Mouse (Mus musculus): Measurements from ENCODE around the gene Ccdc88c. TPM values are rescaled to one million over a fixed set of nuclear protein-coding genes. Genes with fewer than 3 reads are reported as not detected.

Ccdc88c gene
- total and polyA plus RNA-seq, 3 experiments, result 3.6 to 5.4 (median 5.2) TPM

- TF ChIP-seq CTCF (IDR thresholded peaks at IDR 0.05) (no peak), EP300 (IDR thresholded peaks at IDR 0.05; ENCODE audit: insufficient read depth, low read depth, low read length) (no peak), POLR2A (IDR thresholded peaks at IDR 0.05; ENCODE audit: insufficient read depth, low read depth, low read length) (no peak)
- H3K4me1 ChIP-seq (ENCODE audit: control insufficient read depth, insufficient read depth, low read length), result peaks cover 36% of the 10 kb centered on the region
- H3K79me2 ChIP-seq (replicated peaks; ENCODE audit: control insufficient read depth, insufficient read depth, low read length), result no peaks in the 10 kb centered on the region
- intact Hi-C loops (cut with DNase I), result no loop called here
- peak in 1 of 2 experiments; percentile 40 for DNase-seq
- H3K36me3 ChIP-seq (ENCODE audit: control insufficient read depth, insufficient read depth, low read length), result no peaks in the 10 kb centered on the region; the same call in 1 of the 2 replicates
- no peak overlapping the region for H3K9ac ChIP-seq (ENCODE audit: low read depth, low read length)
- 38% methylated on average over 10 of the region's 10 CpGs for WGBS
- no peak overlapping the region for H3K4me3 ChIP-seq
- H3K27ac ChIP-seq, result peak overlapping the region; percentile 40; the same call in 1 of the 2 replicates
- no peaks in the 10 kb centered on the region for H3K27me3 ChIP-seq (ENCODE audit: control insufficient read depth, insufficient read depth, low read length)
These were observed 20.8 kb downstream of the Ccdc88c start for GRCm38 (mm10) chr12:101007968-101008481.

GRCm38 (mm10) chr12:101007427-101007826 is 21.4 kb downstream of the Ccdc88c start:
- intact Hi-C loops (cut with DNase I), result no loop called here
- Histone ChIP-seq H3K27me3 (ENCODE audit: control insufficient read depth, insufficient read depth, low read length) (no peaks in the 10 kb centered on the region), H3K4me3 (peak overlapping the region; percentile 9; the same call in 1 of the 2 replicates), H3K4me1 (ENCODE audit: control insufficient read depth, insufficient read depth, low read length) (peaks cover 31% of the 10 kb centered on the region), H3K9ac (ENCODE audit: low read depth, low read length) (no peak overlapping the region), H3K27ac (peak overlapping the region; percentile 40; the same call in 1 of the 2 replicates), H3K79me2 (replicated peaks; ENCODE audit: control insufficient read depth, insufficient read depth, low read length) (no peaks in the 10 kb centered on the region), H3K36me3 (ENCODE audit: control insufficient read depth, insufficient read depth, low read length) (no peaks in the 10 kb centered on the region; the same call in 1 of the 2 replicates)
- no peak for DNase-seq
- no peak for TF ChIP-seq EP300 (IDR thresholded peaks at IDR 0.05; ENCODE audit: insufficient read depth, low read depth, low read length)
- TF ChIP-seq POLR2A (IDR thresholded peaks at IDR 0.05; ENCODE audit: insufficient read depth, low read depth, low read length), result no peak
- no peak for TF ChIP-seq CTCF (IDR thresholded peaks at IDR 0.05)
- WGBS, result 49% methylated on average over 9 of the region's 9 CpGs

- H3K9ac ChIP-seq (ENCODE audit: low read depth, low read length), result no peak overlapping the region
- WGBS, result 78% methylated on average over 12 of the region's 12 CpGs
- H3K79me2 ChIP-seq (replicated peaks; ENCODE audit: control insufficient read depth, insufficient read depth, low read length), result no peaks in the 10 kb centered on the region; the same call in 1 of the 2 replicates
- H3K4me3 ChIP-seq, result no peak overlapping the region
- H3K4me1 ChIP-seq (ENCODE audit: control insufficient read depth, insufficient read depth, low read length), result peaks cover 28% of the 10 kb centered on the region
- intact Hi-C loops (cut with DNase I), result no loop called here
- TF ChIP-seq CTCF (IDR thresholded peaks at IDR 0.05), result no peak
- no peak for TF ChIP-seq POLR2A (IDR thresholded peaks at IDR 0.05; ENCODE audit: insufficient read depth, low read depth, low read length)
- TF ChIP-seq EP300 (IDR thresholded peaks at IDR 0.05; ENCODE audit: insufficient read depth, low read depth, low read length), result no peak
- no peaks in the 10 kb centered on the region for H3K27me3 ChIP-seq (ENCODE audit: control insufficient read depth, insufficient read depth, low read length)
- H3K27ac ChIP-seq, result peak overlapping the region; percentile 40; the same call in 1 of the 2 replicates
- H3K36me3 ChIP-seq (ENCODE audit: control insufficient read depth, insufficient read depth, low read length), result no peaks in the 10 kb centered on the region; the same call in 1 of the 2 replicates
- no peak for DNase-seq
These were observed 23.0 kb downstream of the Ccdc88c start for GRCm38 (mm10) chr12:101005665-101006420.

- Histone ChIP-seq H3K4me3 (no peak overlapping the region), H3K79me2 (replicated peaks; ENCODE audit: control insufficient read depth, insufficient read depth, low read length) (no peaks in the 10 kb centered on the region; the same call in 1 of the 2 replicates), H3K36me3 (ENCODE audit: control insufficient read depth, insufficient read depth, low read length) (no peaks in the 10 kb centered on the region), H3K27ac (no peak overlapping the region), H3K4me1 (ENCODE audit: control insufficient read depth, insufficient read depth, low read length) (peaks cover 20% of the 10 kb centered on the region), H3K9ac (ENCODE audit: low read depth, low read length) (no peak overlapping the region), H3K27me3 (ENCODE audit: control insufficient read depth, insufficient read depth, low read length) (no peaks in the 10 kb centered on the region)
- TF ChIP-seq POLR2A (IDR thresholded peaks at IDR 0.05; ENCODE audit: insufficient read depth, low read depth, low read length), result no peak
- no peak for TF ChIP-seq CTCF (IDR thresholded peaks at IDR 0.05)
- no peak for TF ChIP-seq EP300 (IDR thresholded peaks at IDR 0.05; ENCODE audit: insufficient read depth, low read depth, low read length)
- intact Hi-C loops (cut with DNase I), result no loop called here
- DNase-seq, result no peak
- 88% methylated on average over 5 of the region's 5 CpGs for WGBS
These were observed 23.9 kb downstream of the Ccdc88c start for GRCm38 (mm10) chr12:101004982-101005381.

GRCm38 (mm10) chr12:101002801-101003513 is 25.9 kb downstream of the Ccdc88c start:
- Histone ChIP-seq H3K27ac (no peak overlapping the region), H3K4me1 (ENCODE audit: control insufficient read depth, insufficient read depth, low read length) (peaks cover 23% of the 10 kb centered on the region), H3K4me3 (no peak overlapping the region), H3K36me3 (ENCODE audit: control insufficient read depth, insufficient read depth, low read length) (no peaks in the 10 kb centered on the region), H3K9ac (ENCODE audit: low read depth, low read length) (no peak overlapping the region), H3K27me3 (ENCODE audit: control insufficient read depth, insufficient read depth, low read length) (no peaks in the 10 kb centered on the region), H3K79me2 (replicated peaks; ENCODE audit: control insufficient read depth, insufficient read depth, low read length) (no peaks in the 10 kb centered on the region; the same call in 1 of the 2 replicates)
- intact Hi-C loops (cut with DNase I), result no loop called here
- 68% methylated on average over 4 of the region's 4 CpGs for WGBS
- no peak for DNase-seq
- TF ChIP-seq POLR2A (IDR thresholded peaks at IDR 0.05; ENCODE audit: insufficient read depth, low read depth, low read length), result no peak
- no peak for TF ChIP-seq CTCF (IDR thresholded peaks at IDR 0.05)
- no peak for TF ChIP-seq EP300 (IDR thresholded peaks at IDR 0.05; ENCODE audit: insufficient read depth, low read depth, low read length)

All from heart, adult 2 months (tissue).